Mouse (Mus musculus): ENCODE measurements at regions not wholly inside any gene's neighbourhood (a gene's known extent, or its start where the extent isn't known, plus 50 kb on each side); places are given as distances from the start of the nearest gene placed in this dataset.
A peak's percentile ranks its signal among the peaks of the same experiment; 100 is the strongest.

GRCm38 (mm10) chr4:56112931-56113700 is 580.9 kb upstream of the Klf4 start:
- DNase-seq (ENCODE audit: low spot score): peak; percentile 56
- no peak for TF ChIP-seq POLR2A (IDR thresholded peaks at IDR 0.05; ENCODE audit: borderline replicate concordance, extremely low read depth, insufficient read depth, insufficient read length)
- Histone ChIP-seq H3K27me3 (ENCODE audit: control insufficient read depth, insufficient read depth, low read length) (no peaks in the 10 kb centered on the region), H3K4me1 (ENCODE audit: control insufficient read depth, insufficient read depth, low read length) (peaks cover 15% of the 10 kb centered on the region), H3K4me3 (replicated peaks; ENCODE audit: low read length) (peak overlapping the region; percentile 20), H3K36me3 (ENCODE audit: control insufficient read depth, insufficient read depth, low read length) (no peaks in the 10 kb centered on the region), H3K27ac (replicated peaks; ENCODE audit: low read depth, low read length) (peak overlapping the region; percentile 81), H3K9me3 (ENCODE audit: control insufficient read depth, low read length) (no peaks in the 10 kb centered on the region), H3K4me2 (replicated peaks; ENCODE audit: low read depth, low read length, severe bottlenecking) (peak overlapping the region; percentile 42), H3K9ac (ENCODE audit: low read depth, low read length, severe bottlenecking) (peak overlapping the region; percentile 43; the same call in 1 of the 2 replicates)
- WGBS: 42% methylated on average over 9 of the region's 9 CpGs
- no peak; the same call in none of the 2 replicates for ATAC-seq (ENCODE audit: low FRiP score, low read depth)

GRCm38 (mm10) chr4:56106962-56107361 is 574.7 kb upstream of the Klf4 start:
- no peak for ATAC-seq (ENCODE audit: low FRiP score, low read depth)
- TF ChIP-seq POLR2A (IDR thresholded peaks at IDR 0.05; ENCODE audit: borderline replicate concordance, extremely low read depth, insufficient read depth, insufficient read length): no peak
- DNase-seq (ENCODE audit: low spot score): no peak
- Histone ChIP-seq H3K27ac (replicated peaks; ENCODE audit: low read depth, low read length) (no peak overlapping the region), H3K4me1 (ENCODE audit: control insufficient read depth, insufficient read depth, low read length) (no peaks in the 10 kb centered on the region), H3K9me3 (ENCODE audit: control insufficient read depth, low read length) (no peaks in the 10 kb centered on the region), H3K4me3 (replicated peaks; ENCODE audit: low read length) (no peak overlapping the region), H3K4me2 (replicated peaks; ENCODE audit: low read depth, low read length, severe bottlenecking) (no peak overlapping the region), H3K27me3 (ENCODE audit: control insufficient read depth, insufficient read depth, low read length) (no peaks in the 10 kb centered on the region), H3K36me3 (ENCODE audit: control insufficient read depth, insufficient read depth, low read length) (no peaks in the 10 kb centered on the region), H3K9ac (ENCODE audit: low read depth, low read length, severe bottlenecking) (no peak overlapping the region)
- WGBS: 76% methylated on average over 4 of the region's 4 CpGs

DNA sequence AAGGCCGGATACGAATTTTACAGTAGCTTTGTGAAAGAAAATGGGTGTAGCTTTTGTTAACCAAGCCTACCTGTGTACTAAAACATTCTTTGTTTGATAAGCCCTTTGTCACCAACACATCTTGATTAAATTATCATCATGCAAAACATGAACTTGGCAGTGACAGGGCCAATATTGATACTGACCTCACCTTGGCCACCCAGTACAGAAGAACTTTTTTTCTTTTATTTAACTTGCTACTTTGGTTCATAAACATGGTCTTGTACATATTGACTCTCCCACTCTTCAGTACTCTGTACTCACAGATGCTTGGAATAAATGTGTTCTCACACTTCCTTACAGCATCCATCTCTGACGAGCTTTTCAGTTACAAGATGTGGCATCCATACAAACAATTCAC is 570.0 kb upstream of the Klf4 start:
- DNase-seq (ENCODE audit: low spot score) (no peak), ATAC-seq (ENCODE audit: low FRiP score, low read depth) (no peak)
- Histone ChIP-seq H3K9me3 (ENCODE audit: control insufficient read depth, low read length) (no peaks in the 10 kb centered on the region), H3K27me3 (ENCODE audit: control insufficient read depth, insufficient read depth, low read length) (no peaks in the 10 kb centered on the region), H3K4me2 (replicated peaks; ENCODE audit: low read depth, low read length, severe bottlenecking) (no peak overlapping the region), H3K9ac (ENCODE audit: low read depth, low read length, severe bottlenecking) (no peak overlapping the region), H3K4me1 (ENCODE audit: control insufficient read depth, insufficient read depth, low read length) (no peaks in the 10 kb centered on the region), H3K27ac (replicated peaks; ENCODE audit: low read depth, low read length) (no peak overlapping the region), H3K36me3 (ENCODE audit: control insufficient read depth, insufficient read depth, low read length) (no peaks in the 10 kb centered on the region), H3K4me3 (replicated peaks; ENCODE audit: low read length) (no peak overlapping the region)
- no peak for TF ChIP-seq POLR2A (IDR thresholded peaks at IDR 0.05; ENCODE audit: borderline replicate concordance, extremely low read depth, insufficient read depth, insufficient read length)
- WGBS: 76% methylated on average over 3 of the region's 3 CpGs

GRCm38 (mm10) chr4:56090796-56091195 is 558.5 kb upstream of the Klf4 start:
- no peaks in the 10 kb centered on the region for H3K9me3 ChIP-seq (ENCODE audit: control insufficient read depth, low read length)
- no peaks in the 10 kb centered on the region for H3K4me1 ChIP-seq (ENCODE audit: control insufficient read depth, insufficient read depth, low read length)
- no peak overlapping the region for H3K4me2 ChIP-seq (replicated peaks; ENCODE audit: low read depth, low read length, severe bottlenecking)
- no peaks in the 10 kb centered on the region for H3K36me3 ChIP-seq (ENCODE audit: control insufficient read depth, insufficient read depth, low read length)
- no peak for DNase-seq (ENCODE audit: low spot score)
- no peak overlapping the region for H3K4me3 ChIP-seq (replicated peaks; ENCODE audit: low read length)
- H3K9ac ChIP-seq (ENCODE audit: low read depth, low read length, severe bottlenecking): no peak overlapping the region
- no peaks in the 10 kb centered on the region for H3K27me3 ChIP-seq (ENCODE audit: control insufficient read depth, insufficient read depth, low read length)
- WGBS: 83% methylated on average over 1 of the region's 1 CpGs
- TF ChIP-seq POLR2A (IDR thresholded peaks at IDR 0.05; ENCODE audit: borderline replicate concordance, extremely low read depth, insufficient read depth, insufficient read length): no peak
- no peak overlapping the region for H3K27ac ChIP-seq (replicated peaks; ENCODE audit: low read depth, low read length)
- ATAC-seq (ENCODE audit: low FRiP score, low read depth): no peak

DNA sequence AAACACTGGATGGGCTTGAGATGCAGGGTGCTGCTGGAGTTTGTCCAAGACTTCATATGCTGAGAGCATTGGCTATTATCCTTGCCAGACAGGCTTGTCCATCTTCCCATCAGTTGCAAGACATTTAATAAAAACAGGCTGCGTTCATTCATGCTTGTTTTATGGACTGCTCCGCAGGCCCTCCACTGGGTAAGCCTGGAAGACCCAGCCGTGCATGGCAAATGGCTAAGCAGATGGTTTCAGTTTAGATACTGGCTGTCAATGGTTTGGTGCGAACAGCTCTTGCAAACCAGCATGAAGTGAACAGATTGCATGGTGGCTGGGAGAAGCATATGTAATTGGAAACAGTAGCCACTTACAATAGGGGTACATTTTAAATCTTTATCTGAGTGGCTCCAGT is 556.4 kb upstream of the Klf4 start:
- Histone ChIP-seq H3K9ac (ENCODE audit: low read depth, low read length, severe bottlenecking) (no peak overlapping the region), H3K27ac (replicated peaks; ENCODE audit: low read depth, low read length) (no peak overlapping the region), H3K4me2 (replicated peaks; ENCODE audit: low read depth, low read length, severe bottlenecking) (no peak overlapping the region), H3K36me3 (ENCODE audit: control insufficient read depth, insufficient read depth, low read length) (no peaks in the 10 kb centered on the region), H3K27me3 (ENCODE audit: control insufficient read depth, insufficient read depth, low read length) (no peaks in the 10 kb centered on the region), H3K9me3 (ENCODE audit: control insufficient read depth, low read length) (no peaks in the 10 kb centered on the region), H3K4me1 (ENCODE audit: control insufficient read depth, insufficient read depth, low read length) (no peaks in the 10 kb centered on the region), H3K4me3 (replicated peaks; ENCODE audit: low read length) (no peak overlapping the region)
- TF ChIP-seq POLR2A (IDR thresholded peaks at IDR 0.05; ENCODE audit: borderline replicate concordance, extremely low read depth, insufficient read depth, insufficient read length): no peak
- ATAC-seq (ENCODE audit: low FRiP score, low read depth): peak; percentile 53; the same call in 1 of the 2 replicates
- peak; percentile 34 for DNase-seq (ENCODE audit: low spot score)
- 21% methylated on average over 4 of the region's 4 CpGs for WGBS

All from limb, embryonic 14.5 days (tissue).